Mouse (Mus musculus) C2C12 (cell line): ENCODE results near the gene Stk11.

ENCODE experiments used
- CTCF ChIP-seq: IDR thresholded peaks from one replicate; pipeline ENCODE4 v1.5.1; 2011; ENCODE audit not compliant: control insufficient read depth, insufficient read depth, insufficient read length
- MAX ChIP-seq: IDR thresholded peaks from one replicate; pipeline ENCODE4 v1.6.1; 2011; ENCODE audit warnings: mild to moderate bottlenecking, control low read depth
- MYOD1 ChIP-seq: IDR thresholded peaks from one replicate; pipeline ENCODE4 v1.6.1; 2011; ENCODE audit warnings: low read depth; ENCODE audit not compliant: control insufficient read depth, insufficient read length

DNA sequence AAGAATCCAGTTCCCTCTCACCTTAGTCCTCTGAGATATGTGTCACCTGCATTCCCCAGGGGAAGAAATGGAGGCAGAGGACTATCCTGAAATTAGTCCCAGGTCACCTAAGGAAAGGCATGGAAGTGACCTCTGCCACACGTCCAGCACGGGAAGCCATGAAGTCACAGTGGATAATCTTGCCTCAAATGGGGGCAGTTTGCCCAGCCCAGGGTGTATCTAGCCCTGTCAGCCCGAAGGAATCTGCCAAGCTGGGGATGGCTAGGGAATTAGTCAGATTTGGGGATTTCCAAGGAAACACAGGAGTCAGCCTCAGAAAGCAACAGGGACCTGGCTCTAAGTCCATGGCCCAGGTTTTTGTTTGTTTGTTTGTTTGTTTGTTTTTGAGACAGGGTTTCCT is 11.4 kb upstream of the Stk11 start:
- TF ChIP-seq CTCF (no peak), MYOD1 (no peak), MAX (no peak)
